16 mouse cellular contexts compared by ENCODE assay signal in the genomic region with DNA sequence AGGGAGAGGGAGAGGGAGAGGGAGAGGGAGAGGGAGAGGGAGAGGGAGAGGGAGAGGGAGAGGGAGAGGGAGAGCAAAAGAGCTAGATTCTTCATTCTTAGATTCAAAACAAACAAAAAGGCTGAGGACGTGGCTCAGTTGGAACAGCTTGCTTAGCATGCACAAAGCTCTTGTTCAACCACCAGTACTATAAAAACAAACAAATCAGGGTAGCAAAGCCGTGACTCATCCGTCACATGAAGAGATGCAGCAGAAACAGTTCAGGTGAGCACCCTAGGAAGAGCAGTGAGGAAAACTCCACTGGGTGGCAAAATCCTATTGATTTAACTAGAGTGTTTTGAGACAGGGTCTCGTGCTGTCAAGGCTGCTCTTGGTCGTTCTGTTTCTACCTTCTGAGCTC.
"Had no signal": no experiment of that assay in that cellular context is flagged by ENCODE, and none has a peak within 500 bp of the region (broad histone marks: within the 10 kb centered on the region; RNA-seq: fewer than 3 reads in every experiment).

No protein-coding gene starts in this region.

- H3K27ac ChIP-seq: kidney, postnatal 0 days; limb, embryonic 15.5 days; liver, embryonic 12.5 days; lung, embryonic 15.5 days; midbrain, embryonic 12.5 days; stomach, embryonic 15.5 days had no signal

- H3K4me3 ChIP-seq: limb, embryonic 15.5 days; liver, embryonic 12.5 days; lung, embryonic 15.5 days; midbrain, embryonic 12.5 days; stomach, embryonic 15.5 days had no signal

- H3K4me1 ChIP-seq: liver, embryonic 12.5 days; lung, embryonic 15.5 days; midbrain, embryonic 12.5 days; stomach, embryonic 15.5 days had no signal

- H3K27me3 ChIP-seq: limb, embryonic 15.5 days; lung, embryonic 15.5 days; midbrain, embryonic 12.5 days; stomach, embryonic 15.5 days had no signal

- H3K9ac ChIP-seq: limb, embryonic 15.5 days; liver, embryonic 12.5 days; lung, embryonic 15.5 days; midbrain, embryonic 12.5 days; stomach, embryonic 15.5 days had no signal

- H3K4me2 ChIP-seq: limb, embryonic 15.5 days; liver, embryonic 12.5 days; lung, embryonic 15.5 days; midbrain, embryonic 12.5 days; stomach, embryonic 15.5 days had no signal

- ATAC-seq: liver, embryonic 12.5 days; midbrain, embryonic 16.5 days had no signal

- DNase-seq: kidney, adult 11 months; kidney, adult 9 months; kidney, postnatal 36 days; layer of hippocampus, adult 9-11 months; layer of hippocampus, postnatal 36 days; right cerebral cortex, adult 18-20 months; right cerebral cortex, postnatal 4 days; spleen, adult 18-20 months; thymus, postnatal 36 days had no signal

- H3K9me3 ChIP-seq: limb, embryonic 15.5 days; liver, embryonic 12.5 days; lung, embryonic 15.5 days; midbrain, embryonic 12.5 days; stomach, embryonic 15.5 days had no signal

- H3K36me3 ChIP-seq: limb, embryonic 15.5 days; liver, embryonic 12.5 days; lung, embryonic 15.5 days; midbrain, embryonic 12.5 days; stomach, embryonic 15.5 days had no signal
